Mouse (Mus musculus): ENCODE measurements around the gene Prrc2b.
A peak's percentile ranks its signal among the peaks of the same experiment; 100 is the strongest.

Gene Prrc2b

GRCm38 (mm10) chr2:32150924-32151659, at the start of gene Prrc2b:
Gene Prrc2b, plus strand, starts transcription at chr2:32151082.
- DNase-seq, result peak; percentile 78 to 84

- no peak for DNase-seq
Measured at GRCm38 (mm10) chr2:32102944-32103343, 47.9 kb upstream of the Prrc2b start.

GRCm38 (mm10) chr2:32103557-32103956, 47.3 kb upstream of the Prrc2b start:
- DNase-seq, result no peak

- DNase-seq, result no peak
Measured at GRCm38 (mm10) chr2:32104122-32104521, 46.8 kb upstream of the Prrc2b start.

- DNase-seq, result no peak
Measured at GRCm38 (mm10) chr2:32105117-32105913, 45.6 kb upstream of the Prrc2b start.

GRCm38 (mm10) chr2:32105930-32106329, 45.0 kb upstream of the Prrc2b start:
- DNase-seq, result no peak

GRCm38 (mm10) chr2:32111268-32111667, 39.6 kb upstream of the Prrc2b start:
- no peak for DNase-seq

- no peak for DNase-seq
Measured at GRCm38 (mm10) chr2:32112548-32112947, 38.3 kb upstream of the Prrc2b start.

- DNase-seq, result no peak
Measured at GRCm38 (mm10) chr2:32115851-32116268, 35.0 kb upstream of the Prrc2b start.

GRCm38 (mm10) chr2:32119802-32120750, 30.8 kb upstream of the Prrc2b start:
- DNase-seq, result no peak

GRCm38 (mm10) chr2:32121150-32121549, 29.7 kb upstream of the Prrc2b start:
- no peak for DNase-seq

GRCm38 (mm10) chr2:32121785-32122184, 29.1 kb upstream of the Prrc2b start:
- no peak for DNase-seq

- no peak for DNase-seq
Measured at GRCm38 (mm10) chr2:32127653-32128535, 23.0 kb upstream of the Prrc2b start.

GRCm38 (mm10) chr2:32128536-32128841, 22.4 kb upstream of the Prrc2b start:
- no peak for DNase-seq

- no peak for DNase-seq
Measured at GRCm38 (mm10) chr2:32129383-32130074, 21.4 kb upstream of the Prrc2b start.

GRCm38 (mm10) chr2:32130435-32130834, 20.4 kb upstream of the Prrc2b start:
- peak; percentile 71 to 74 for DNase-seq

GRCm38 (mm10) chr2:32131205-32131834, 19.6 kb upstream of the Prrc2b start:
- DNase-seq, result no peak

- DNase-seq, result no peak
Measured at GRCm38 (mm10) chr2:32131866-32132566, 18.9 kb upstream of the Prrc2b start.

GRCm38 (mm10) chr2:32132567-32132992, 18.3 kb upstream of the Prrc2b start:
- DNase-seq, result peak; percentile 44 to 77

GRCm38 (mm10) chr2:32134039-32134438, 16.8 kb upstream of the Prrc2b start:
- DNase-seq, result peak; percentile 96 to 99

Data from cerebellum, postnatal 14 days (tissue).